Mouse (Mus musculus) cortical plate, adult 2 months (tissue): ENCODE data around the gene Snx3.

Source experiments
- CTCF ChIP-seq: fragments of 200-500 bp; IDR thresholded peaks from 2 replicates; pipeline ENCODE4 v1.5.1; 2011; ENCODE audit warnings: mild to moderate bottlenecking, control low read depth, low read length; ENCODE audit not compliant: insufficient read depth; ENCODE audit errors: extremely low read depth
- POLR2A ChIP-seq: fragments of 200-500 bp; IDR thresholded peaks from 2 replicates; pipeline ENCODE4 v1.6.1; 2011; ENCODE audit warnings: mild to moderate bottlenecking, low read length, control low read depth; ENCODE audit not compliant: insufficient read depth; ENCODE audit errors: extremely low read depth

DNA sequence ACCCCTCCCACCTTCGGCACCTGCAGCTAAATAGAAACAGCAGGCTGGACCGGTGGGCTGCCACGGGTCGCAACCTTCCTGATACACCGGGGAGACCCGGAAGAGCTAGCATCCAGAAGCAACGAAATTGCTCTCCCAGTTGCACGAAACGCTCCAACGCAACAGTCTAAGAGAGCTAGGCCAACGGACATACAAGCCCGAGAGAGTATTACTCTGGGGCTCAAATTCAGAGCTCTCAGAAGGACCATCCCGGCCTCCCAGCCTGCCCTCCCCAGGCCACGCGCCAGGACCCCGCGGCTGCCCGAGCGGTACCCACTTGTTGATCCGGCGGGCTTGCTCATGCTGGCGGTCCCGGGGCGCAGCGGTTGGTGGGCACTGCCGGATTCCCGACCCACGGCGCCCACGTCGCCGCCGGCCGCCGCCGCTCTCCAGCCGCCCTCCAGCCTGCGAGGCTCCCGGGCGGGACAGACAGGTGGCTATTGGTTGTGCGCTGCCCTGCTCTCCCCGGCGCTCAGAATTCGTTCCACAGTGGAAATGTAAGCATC lies 80.8 kb downstream of the Snx3 start:
- TF ChIP-seq CTCF (no peak), POLR2A (no peak)
